Mouse (Mus musculus) cortical plate, adult 2 months (tissue): ENCODE results near the gene Mvb12b. TPM values are rescaled to one million over a fixed set of nuclear protein-coding genes. Genes with fewer than 3 reads are reported as not detected.

Experiments
- H3K27ac ChIP-seq: fragments of 200-500 bp; 2 replicates; pipeline ENCODE4 v1.5.1; 2012; ENCODE audit warnings: low read length, control low read depth, inconsistent platforms; ENCODE audit not compliant: insufficient read depth
- H3K4me1 ChIP-seq: fragments of 200-500 bp; 2 replicates; pipeline ENCODE4 v1.6.1; 2011; ENCODE audit warnings: low read length; ENCODE audit not compliant: control insufficient read depth, insufficient read depth
- H3K4me3 ChIP-seq: fragments of 200-500 bp; 2 replicates; pipeline ENCODE4 v1.5.1; 2011; ENCODE audit warnings: mild to moderate bottlenecking, low read length, control low read depth; ENCODE audit not compliant: insufficient read depth
- CTCF ChIP-seq: fragments of 200-500 bp; IDR thresholded peaks from 2 replicates; pipeline ENCODE4 v1.5.1; 2011; ENCODE audit warnings: mild to moderate bottlenecking, control low read depth, low read length; ENCODE audit not compliant: insufficient read depth; ENCODE audit errors: extremely low read depth
- POLR2A ChIP-seq: fragments of 200-500 bp; IDR thresholded peaks from 2 replicates; pipeline ENCODE4 v1.6.1; 2011; ENCODE audit warnings: mild to moderate bottlenecking, low read length, control low read depth; ENCODE audit not compliant: insufficient read depth; ENCODE audit errors: extremely low read depth
- polyA plus RNA-seq: library from polyadenylated mRNA; depleted of rRNA; stranded (reverse); fragments of >200 nt; gene quantifications from 2 replicates; pipeline ENCODE4 v1.2.3, GENCODE M21; 2012

Mvb12b gene
- polyA plus RNA-seq, 1 experiment = 70.7 TPM

GRCm38 (mm10) chr2:33805640-33806039 is 82.1 kb downstream of the Mvb12b start:
- no peak overlapping the region for H3K27ac ChIP-seq
- H3K4me3 ChIP-seq = no peak overlapping the region
- no peak for TF ChIP-seq CTCF
- TF ChIP-seq POLR2A = no peak
- H3K4me1 ChIP-seq = peaks cover 7% of the 10 kb centered on the region

- Histone ChIP-seq H3K27ac (no peak overlapping the region), H3K4me3 (no peak overlapping the region), H3K4me1 (peaks cover 8% of the 10 kb centered on the region)
- TF ChIP-seq POLR2A = no peak
- no peak for TF ChIP-seq CTCF
Observed at GRCm38 (mm10) chr2:33803717-33804214, 84.0 kb downstream of the Mvb12b start.

- peaks cover 8% of the 10 kb centered on the region for H3K4me1 ChIP-seq
- H3K4me3 ChIP-seq = no peak overlapping the region
- TF ChIP-seq CTCF = no peak
- TF ChIP-seq POLR2A = no peak
- no peak overlapping the region for H3K27ac ChIP-seq
Observed at GRCm38 (mm10) chr2:33803083-33803615, 84.6 kb downstream of the Mvb12b start.

- H3K4me3 ChIP-seq = no peak overlapping the region
- TF ChIP-seq CTCF = no peak
- TF ChIP-seq POLR2A = no peak
- H3K27ac ChIP-seq = no peak overlapping the region
- H3K4me1 ChIP-seq = peaks cover 8% of the 10 kb centered on the region
Observed at GRCm38 (mm10) chr2:33801760-33802159, 86.0 kb downstream of the Mvb12b start.

GRCm38 (mm10) chr2:33801336-33801735 is 86.4 kb downstream of the Mvb12b start:
- TF ChIP-seq CTCF = no peak
- no peak for TF ChIP-seq POLR2A

GRCm38 (mm10) chr2:33800221-33800620 is 87.5 kb downstream of the Mvb12b start:
- Histone ChIP-seq H3K4me1 (peaks cover 12% of the 10 kb centered on the region), H3K4me3 (no peak overlapping the region), H3K27ac (no peak overlapping the region)
- TF ChIP-seq POLR2A = no peak
- TF ChIP-seq CTCF = no peak

More at GRCm38 (mm10) chr2:33801336-33801735, 86.4 kb downstream of the Mvb12b start:
- peaks cover 8% of the 10 kb centered on the region for H3K4me1 ChIP-seq
- no peak overlapping the region for H3K4me3 ChIP-seq
- no peak overlapping the region for H3K27ac ChIP-seq

- peak overlapping the region; percentile 27 for H3K27ac ChIP-seq
- no peak for TF ChIP-seq POLR2A
- TF ChIP-seq CTCF = no peak
- no peak overlapping the region for H3K4me3 ChIP-seq
- H3K4me1 ChIP-seq = peaks cover 9% of the 10 kb centered on the region
Observed at GRCm38 (mm10) chr2:33795716-33796472, 91.9 kb downstream of the Mvb12b start.

GRCm38 (mm10) chr2:33795001-33795580 is 92.7 kb downstream of the Mvb12b start:
- peaks cover 7% of the 10 kb centered on the region for H3K4me1 ChIP-seq

GRCm38 (mm10) chr2:33794483-33794882 is 93.3 kb downstream of the Mvb12b start:
- Histone ChIP-seq H3K4me3 (no peak overlapping the region), H3K4me1 (peaks cover 7% of the 10 kb centered on the region), H3K27ac (peak overlapping the region; percentile 38)
- TF ChIP-seq POLR2A = no peak
- TF ChIP-seq CTCF = no peak

More at GRCm38 (mm10) chr2:33795001-33795580, 92.7 kb downstream of the Mvb12b start:
- Histone ChIP-seq H3K4me3 (no peak overlapping the region), H3K27ac (peak overlapping the region; percentile 38)
- TF ChIP-seq CTCF (no peak), POLR2A (no peak)
